Mouse (Mus musculus): ENCODE measurements around the gene Ap2b1. TPM values are rescaled to one million over a fixed set of nuclear protein-coding genes. Genes with fewer than 3 reads are reported as not detected.

Ap2b1 gene
- polyA plus RNA-seq (2015; fragmentation: Illumina TruSeq; extraction: RNeasy Lipid Tissue Mini Kit (QIAGEN cat#74804); ENCODE audit: insufficient read depth, low read depth, low replicate concordance), result 10.7 TPM

DNA sequence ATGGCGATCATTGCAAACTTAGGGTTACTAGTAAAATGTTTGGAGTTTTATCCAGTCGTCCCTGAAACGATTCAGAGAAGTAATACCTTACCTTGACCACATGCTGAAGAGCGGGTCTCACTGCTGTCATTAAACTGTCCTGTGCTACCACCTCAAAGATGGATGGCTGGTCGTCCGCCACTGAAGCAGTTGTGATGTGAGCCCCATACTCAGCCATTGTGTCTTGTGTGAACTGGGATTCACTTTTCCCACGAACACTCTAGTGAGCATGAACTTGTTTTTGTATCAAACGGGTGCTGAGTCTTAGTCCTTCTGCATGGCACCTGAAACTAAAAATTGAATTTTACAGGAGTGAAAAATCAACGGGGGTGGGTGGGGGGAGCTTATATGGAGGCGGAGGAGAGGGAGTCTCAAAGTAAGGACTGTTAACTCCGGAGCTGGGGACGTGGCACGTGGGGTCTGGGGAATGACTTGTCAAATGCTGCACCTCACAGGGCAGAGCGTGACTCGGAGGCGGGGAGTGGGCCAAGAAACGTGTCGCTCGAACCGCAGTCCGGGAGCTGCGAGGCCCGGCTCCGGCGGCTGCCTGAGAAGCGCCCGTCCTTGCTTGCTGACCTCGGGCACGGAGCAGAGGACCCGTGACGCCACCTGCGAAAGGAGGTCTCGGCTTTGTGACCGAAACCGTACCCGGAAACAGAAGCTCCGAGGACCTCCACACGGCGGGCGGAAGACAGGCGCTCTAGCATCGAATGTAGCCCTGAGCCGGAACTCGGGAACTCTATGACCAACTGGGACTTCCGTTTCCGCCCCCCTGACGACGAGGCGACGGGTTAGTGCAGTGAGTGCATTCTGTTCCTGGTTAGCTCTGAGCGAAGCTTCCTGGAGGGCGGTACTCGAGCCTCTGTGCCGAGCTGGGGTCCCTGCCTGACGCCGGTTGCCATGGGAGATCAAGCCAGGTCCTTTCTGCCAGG is at the start of gene Ap2b1:
Gene Ap2b1 (plus strand): TSS at position 800 of the 971 bp plus-strand sequence.

DNA sequence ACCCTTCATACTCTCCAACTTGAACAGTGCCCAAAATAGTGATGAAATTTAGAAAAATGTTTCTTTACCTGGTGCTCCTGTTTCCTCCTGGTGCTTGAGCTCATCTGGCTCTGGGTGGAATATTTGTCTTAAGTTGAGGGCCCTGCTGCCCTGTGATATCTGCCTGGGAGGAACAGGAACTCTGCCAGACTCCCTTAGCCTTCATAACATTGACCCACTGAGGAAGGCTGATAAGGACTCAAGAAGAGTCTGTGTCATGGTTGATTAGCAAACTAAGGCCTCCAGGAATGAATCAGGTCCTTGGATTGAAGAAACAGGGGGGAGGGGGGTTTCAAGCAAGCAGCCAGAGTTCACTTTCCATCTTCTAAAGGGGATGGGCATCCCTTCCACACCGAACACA is 12.3 kb upstream of the Ap2b1 start, which contains the start of gene Slfn14:
Gene Slfn14 (minus strand): TSS at position 161 of the 400 bp plus-strand sequence.

DNA sequence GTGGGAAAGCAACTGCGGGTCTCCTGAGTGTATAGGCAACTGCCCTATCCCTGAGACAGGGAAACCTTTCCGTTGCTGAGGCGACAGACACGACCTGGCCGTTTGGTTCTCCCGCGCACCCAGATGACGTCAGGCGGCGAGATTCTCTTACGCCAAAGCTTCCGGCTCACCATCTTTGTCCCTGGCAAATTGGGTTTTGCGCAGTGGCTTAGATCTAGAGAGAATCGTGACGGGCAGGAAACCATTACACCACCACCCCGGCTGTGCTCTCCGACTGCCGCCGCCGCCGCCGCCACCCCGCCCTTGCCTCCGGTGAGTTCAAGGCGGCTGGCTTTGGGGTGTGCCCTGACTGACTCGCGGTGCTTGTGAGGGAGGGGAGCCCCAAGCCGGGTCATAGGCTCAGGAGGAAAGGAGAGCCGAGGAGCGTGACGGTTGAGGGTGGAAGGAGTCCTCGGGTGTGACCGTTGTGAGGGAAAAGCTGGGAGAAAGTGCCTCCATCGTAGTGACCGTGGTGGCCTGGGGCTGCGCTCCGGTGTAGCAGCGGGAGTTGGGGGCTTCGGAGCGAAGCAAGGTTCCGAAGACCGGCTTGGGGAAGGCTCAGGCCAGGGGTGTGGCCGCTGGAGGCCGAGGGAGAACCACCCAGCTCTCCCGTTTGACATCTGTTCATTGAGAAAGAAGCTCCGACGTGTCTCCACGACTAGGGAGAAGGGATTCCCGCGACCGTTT is 3.9 kb downstream of the Ap2b1 start, which contains the start of gene Pex12:
Gene Pex12 (minus strand): TSS at position 61 of the 726 bp plus-strand sequence.

DNA sequence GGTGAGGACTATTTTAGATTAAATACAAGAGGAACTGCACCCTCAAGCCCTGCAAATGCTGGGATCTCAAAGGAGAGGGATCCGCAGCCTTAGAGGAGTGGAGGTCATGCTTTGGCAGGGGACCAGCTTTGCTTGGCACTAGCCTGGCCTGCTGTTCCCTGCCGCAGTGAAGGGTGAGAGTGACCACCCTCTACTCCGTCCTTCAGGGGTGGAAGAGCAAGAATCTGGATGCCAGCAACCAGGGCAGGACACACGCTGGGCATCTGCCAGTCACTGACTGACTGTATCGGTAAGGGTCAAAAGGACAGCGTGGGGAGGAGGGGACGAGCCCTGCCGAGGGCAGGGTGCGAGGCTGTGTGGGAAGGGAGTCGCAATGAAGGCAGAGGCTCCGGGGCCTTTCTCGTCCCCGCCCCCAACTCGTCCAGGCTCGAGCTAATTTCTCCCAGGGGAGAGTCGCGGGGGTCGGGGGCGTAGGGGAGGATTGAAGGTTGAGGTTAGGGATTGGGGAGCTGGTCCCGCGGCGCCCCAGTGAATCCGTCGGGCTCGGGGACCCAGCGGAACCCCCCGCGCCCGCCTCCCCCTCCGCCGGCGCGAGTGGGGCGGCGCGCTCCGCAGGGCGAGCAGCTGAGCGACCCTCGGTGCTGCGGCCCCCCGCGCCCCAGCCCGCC is 110.4 kb downstream of the Ap2b1 start, which contains the start of gene Rasl10b:
Gene Rasl10b (plus strand): TSS at position 51 of the 668 bp plus-strand sequence.

DNA sequence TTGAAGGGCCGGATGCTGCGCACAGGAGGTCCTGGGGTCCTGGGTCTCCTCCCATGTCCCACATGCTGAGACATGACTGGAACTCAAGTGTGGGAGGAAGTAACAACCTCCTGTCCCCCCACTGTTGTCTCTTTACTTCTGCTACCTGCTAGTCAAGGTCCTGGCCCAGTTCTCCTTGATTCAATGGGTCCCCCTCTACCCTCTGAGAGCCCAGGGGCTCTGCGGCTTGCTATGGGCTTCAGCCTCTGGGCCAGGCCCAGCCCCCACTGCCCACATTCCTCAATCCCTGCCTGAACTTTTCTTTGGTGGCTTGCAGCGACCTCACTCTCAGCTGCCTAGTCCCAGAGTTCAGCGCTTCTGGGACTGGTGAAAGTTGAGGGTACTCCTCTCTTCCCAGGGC is 130.5 kb downstream of the Ap2b1 start, which contains the start of gene Gas2l2:
Gene Gas2l2 (minus strand): TSS at position 101 of the 400 bp plus-strand sequence.

DNA sequence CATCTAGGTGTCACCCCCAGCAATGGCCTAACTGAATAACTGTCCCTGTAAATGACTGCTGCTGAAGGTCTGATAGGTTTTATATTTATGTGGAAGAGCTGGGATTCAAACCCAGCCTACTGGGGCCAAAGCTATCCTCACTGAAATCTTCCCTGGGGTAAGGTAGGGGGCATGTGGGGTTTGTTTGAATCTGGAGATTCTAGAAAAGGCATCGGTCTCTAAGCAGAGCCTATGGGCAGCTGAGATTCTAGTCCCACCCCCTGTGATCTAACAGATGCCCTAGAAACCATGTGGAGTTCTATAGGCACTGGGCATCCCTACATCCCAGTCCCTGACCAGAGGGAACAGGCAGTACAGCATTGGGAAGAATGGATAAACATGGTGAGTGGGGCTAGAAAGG is 138.6 kb downstream of the Ap2b1 start, which contains the start of gene 1700020L24Rik:
Gene 1700020L24Rik (plus strand): TSS at position 301 of the 400 bp plus-strand sequence.

Other genes starting within 250 kb of the Ap2b1 start
- 6.3 TPM for gene Slfn2, start 233.9 kb upstream of the Ap2b1 start, polyA plus RNA-seq (2015; fragmentation: Illumina TruSeq; extraction: RNeasy Lipid Tissue Mini Kit (QIAGEN cat#74804); ENCODE audit: insufficient read depth, low read depth, low replicate concordance)
- not detected for gene Slfn1, start 182.2 kb upstream of the Ap2b1 start, polyA plus RNA-seq (2015; fragmentation: Illumina TruSeq; extraction: RNeasy Lipid Tissue Mini Kit (QIAGEN cat#74804); ENCODE audit: insufficient read depth, low read depth, low replicate concordance)
- not detected for gene Slfn4, start 123.8 kb upstream of the Ap2b1 start, polyA plus RNA-seq (2015; fragmentation: Illumina TruSeq; extraction: RNeasy Lipid Tissue Mini Kit (QIAGEN cat#74804); ENCODE audit: insufficient read depth, low read depth, low replicate concordance)
- gene Slfn3, start 107.7 kb upstream of the Ap2b1 start, polyA plus RNA-seq (2015; fragmentation: Illumina TruSeq; extraction: RNeasy Lipid Tissue Mini Kit (QIAGEN cat#74804); ENCODE audit: insufficient read depth, low read depth, low replicate concordance), result 3.0 TPM
- gene Slfn14, start 12.3 kb upstream of the Ap2b1 start, polyA plus RNA-seq (2015; fragmentation: Illumina TruSeq; extraction: RNeasy Lipid Tissue Mini Kit (QIAGEN cat#74804); ENCODE audit: insufficient read depth, low read depth, low replicate concordance), result not detected
- 2.0 TPM for gene Pex12, start 3.6 kb downstream of the Ap2b1 start, polyA plus RNA-seq (2015; fragmentation: Illumina TruSeq; extraction: RNeasy Lipid Tissue Mini Kit (QIAGEN cat#74804); ENCODE audit: insufficient read depth, low read depth, low replicate concordance)
- gene Rasl10b, start 110.1 kb downstream of the Ap2b1 start, polyA plus RNA-seq (2015; fragmentation: Illumina TruSeq; extraction: RNeasy Lipid Tissue Mini Kit (QIAGEN cat#74804); ENCODE audit: insufficient read depth, low read depth, low replicate concordance), result 0.37 TPM
- gene Gas2l2, start 130.4 kb downstream of the Ap2b1 start, polyA plus RNA-seq (2015; fragmentation: Illumina TruSeq; extraction: RNeasy Lipid Tissue Mini Kit (QIAGEN cat#74804); ENCODE audit: insufficient read depth, low read depth, low replicate concordance), result not detected
- not detected for gene 1700020L24Rik, start 138.7 kb downstream of the Ap2b1 start, polyA plus RNA-seq (2015; fragmentation: Illumina TruSeq; extraction: RNeasy Lipid Tissue Mini Kit (QIAGEN cat#74804); ENCODE audit: insufficient read depth, low read depth, low replicate concordance)
- gene Mmp28, start 164.0 kb downstream of the Ap2b1 start, polyA plus RNA-seq (2015; fragmentation: Illumina TruSeq; extraction: RNeasy Lipid Tissue Mini Kit (QIAGEN cat#74804); ENCODE audit: insufficient read depth, low read depth, low replicate concordance), result 2.5 TPM
- 18.7 TPM for gene Taf15, start 174.1 kb downstream of the Ap2b1 start, polyA plus RNA-seq (2015; fragmentation: Illumina TruSeq; extraction: RNeasy Lipid Tissue Mini Kit (QIAGEN cat#74804); ENCODE audit: insufficient read depth, low read depth, low replicate concordance)
- not detected for gene Heatr9, start 223.2 kb downstream of the Ap2b1 start, polyA plus RNA-seq (2015; fragmentation: Illumina TruSeq; extraction: RNeasy Lipid Tissue Mini Kit (QIAGEN cat#74804); ENCODE audit: insufficient read depth, low read depth, low replicate concordance)
- not detected for gene Ccl5, start 231.5 kb downstream of the Ap2b1 start, polyA plus RNA-seq (2015; fragmentation: Illumina TruSeq; extraction: RNeasy Lipid Tissue Mini Kit (QIAGEN cat#74804); ENCODE audit: insufficient read depth, low read depth, low replicate concordance)

All from pancreas, adult 10 weeks (tissue).